Mouse (Mus musculus) layer of hippocampus, postnatal 14 days (tissue): ENCODE measurements around the gene Slc5a1. TPM values are rescaled to one million over a fixed set of nuclear protein-coding genes. Genes with fewer than 3 reads are reported as not detected.

Experiments used
- DNase-seq, 2 experiments: peaks; one replicate each; pipeline ENCODE4 v3.0.0; 2021 to 2022; ENCODE audit warnings: low spot score in 2 of 2, mixed read lengths in 1 of 2
- long read RNA-seq, 2 experiments: library from polyadenylated mRNA; stranded (forward); transcript quantifications; one replicate each; pipeline ENCODE4 v2.0.0; 2021
- total RNA-seq, 2 experiments: library from RNA; stranded (reverse); gene quantifications; 2 replicates each; pipeline ENCODE4 v1.2.3; 2021

Gene Slc5a1
- under 1 TPM; 0.21 to 0.28 TPM for total RNA-seq
- long read RNA-seq, experiment 1, result 0 reads
- long read RNA-seq, experiment 2, partial matches to known transcripts, result 1 of 1 reads
- long read RNA-seq, experiment 2, other reads (novel, unspliced or antisense), result 0 of 1 reads

GRCm38 (mm10) chr5:33104025-33104481, at the start of gene Slc5a1:
Slc5a1 (plus strand) TSS chr5:33104219.
- no peak for DNase-seq

GRCm38 (mm10) chr5:33056126-33056765, 47.8 kb upstream of the Slc5a1 start:
- DNase-seq, result no peak

GRCm38 (mm10) chr5:33070071-33070470, 33.9 kb upstream of the Slc5a1 start:
- DNase-seq, result no peak

- DNase-seq, result no peak
Measured at GRCm38 (mm10) chr5:33076490-33077191, 27.4 kb upstream of the Slc5a1 start.

GRCm38 (mm10) chr5:33082896-33083295, 21.1 kb upstream of the Slc5a1 start:
- DNase-seq, result no peak

- no peak for DNase-seq
Measured at GRCm38 (mm10) chr5:33084599-33084998, 19.4 kb upstream of the Slc5a1 start.

GRCm38 (mm10) chr5:33091342-33091741, 12.7 kb upstream of the Slc5a1 start:
- DNase-seq, result no peak

- no peak for DNase-seq
Measured at GRCm38 (mm10) chr5:33095315-33095714, 8.7 kb upstream of the Slc5a1 start.

DNA sequence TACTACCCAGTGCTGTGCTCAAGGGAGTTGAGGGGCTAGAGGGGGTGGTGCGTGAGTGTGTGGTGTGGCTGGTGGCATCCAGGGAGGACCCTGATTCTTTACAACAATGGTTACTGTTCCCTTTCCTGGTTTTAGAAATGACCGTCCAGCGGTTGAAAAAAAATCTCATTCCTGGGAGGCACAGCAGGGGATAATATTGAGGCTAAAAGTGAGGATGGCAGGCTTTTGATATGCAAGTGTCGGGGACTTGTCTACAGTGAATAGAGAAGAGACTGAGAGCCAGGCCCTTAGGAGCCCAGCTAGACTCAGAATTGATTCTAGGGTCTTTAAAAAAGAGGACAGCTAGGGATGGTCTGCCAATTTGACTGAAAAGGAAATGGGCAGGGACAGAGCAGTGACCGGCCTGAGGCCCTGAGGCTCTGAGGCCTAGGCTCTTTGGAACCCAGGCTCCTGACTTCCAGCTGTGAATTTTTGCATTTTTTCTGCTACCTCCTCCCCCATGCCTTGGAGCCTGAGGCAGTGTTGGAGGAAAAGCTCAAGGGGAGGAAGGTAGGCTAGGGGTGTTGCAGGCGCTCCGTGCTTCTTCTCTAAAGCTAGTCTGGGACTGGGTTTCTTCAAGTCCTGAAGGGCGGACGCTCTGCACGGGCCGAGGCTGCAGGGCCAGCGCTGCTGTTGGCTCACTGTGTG, 1.5 kb upstream of the Slc5a1 start:
- no peak for DNase-seq

GRCm38 (mm10) chr5:33104876-33105275, 857 bp downstream of the Slc5a1 start:
- no peak for DNase-seq

DNA sequence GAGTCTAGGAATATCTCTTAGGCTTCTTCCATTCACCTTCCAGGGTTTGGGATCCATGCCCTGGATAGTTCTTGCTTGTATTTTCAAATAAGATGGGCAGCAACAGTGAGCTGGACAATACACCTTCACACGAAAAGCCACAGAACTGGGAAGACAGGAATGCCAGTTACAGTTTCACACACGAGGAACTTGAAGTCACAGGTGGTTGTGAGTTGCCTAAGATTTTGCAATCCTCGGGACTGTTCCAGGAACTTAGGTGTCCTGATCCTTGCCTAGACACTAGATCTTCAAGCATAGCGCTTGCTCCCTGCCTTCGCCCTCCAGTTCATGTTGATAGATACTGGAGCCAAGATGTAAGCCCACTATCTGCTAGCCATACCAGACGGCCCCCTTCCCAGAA, 1.6 kb downstream of the Slc5a1 start:
- DNase-seq, result no peak

GRCm38 (mm10) chr5:33107056-33107455, 3.0 kb downstream of the Slc5a1 start:
- DNase-seq, result no peak

DNA sequence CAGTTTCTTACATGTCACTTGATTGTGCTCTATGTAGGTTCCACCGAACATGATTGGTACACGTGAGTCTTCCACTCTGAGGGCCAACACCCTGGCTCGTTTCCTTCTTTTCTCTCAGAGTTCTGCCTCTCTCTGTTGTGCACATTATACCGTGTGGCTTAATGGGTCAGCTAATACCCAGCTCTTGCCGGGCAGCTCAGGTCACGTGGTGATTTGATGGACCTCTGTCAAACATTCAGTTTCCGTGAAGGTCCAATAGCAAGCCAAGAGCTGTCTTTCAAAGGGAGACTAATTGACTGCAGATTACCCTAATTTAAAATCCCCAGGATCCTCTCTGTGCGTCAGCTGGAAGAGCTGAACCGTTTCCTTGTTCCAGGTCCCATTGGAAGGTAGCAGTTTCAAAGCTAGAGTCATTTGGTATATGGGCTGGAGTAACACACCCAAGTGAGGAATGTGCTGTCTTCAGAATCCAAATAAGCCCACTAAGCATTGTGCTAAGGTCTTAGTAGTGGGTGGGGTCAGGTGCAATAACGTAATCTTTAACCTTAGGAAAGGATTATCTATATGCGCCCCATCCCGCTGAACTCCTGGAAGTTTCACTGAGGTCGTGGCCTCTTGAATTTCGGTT, 3.9 kb downstream of the Slc5a1 start:
- DNase-seq, result no peak

DNA sequence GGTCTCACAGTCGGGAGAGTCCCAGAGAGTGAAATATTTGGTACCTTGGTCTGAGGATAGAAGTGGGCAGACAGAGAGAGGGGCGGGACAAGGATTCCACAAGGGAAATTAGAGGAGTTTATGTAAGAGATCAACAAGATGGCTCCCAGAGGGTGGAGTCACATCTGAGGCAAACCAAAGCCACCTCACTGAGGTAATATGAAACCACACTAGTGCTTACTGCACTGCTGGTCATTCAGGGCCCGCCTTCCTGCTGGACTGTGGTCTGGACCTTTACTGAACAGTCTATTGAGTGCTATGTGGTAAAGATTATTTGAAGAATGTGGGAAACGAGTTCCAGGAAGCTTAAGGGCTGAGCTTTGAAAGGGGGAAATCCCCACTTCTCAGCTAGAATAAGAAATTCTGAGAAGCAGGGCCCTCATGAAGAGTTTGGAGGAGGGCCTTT, 17.9 kb downstream of the Slc5a1 start:
- no peak for DNase-seq

DNA sequence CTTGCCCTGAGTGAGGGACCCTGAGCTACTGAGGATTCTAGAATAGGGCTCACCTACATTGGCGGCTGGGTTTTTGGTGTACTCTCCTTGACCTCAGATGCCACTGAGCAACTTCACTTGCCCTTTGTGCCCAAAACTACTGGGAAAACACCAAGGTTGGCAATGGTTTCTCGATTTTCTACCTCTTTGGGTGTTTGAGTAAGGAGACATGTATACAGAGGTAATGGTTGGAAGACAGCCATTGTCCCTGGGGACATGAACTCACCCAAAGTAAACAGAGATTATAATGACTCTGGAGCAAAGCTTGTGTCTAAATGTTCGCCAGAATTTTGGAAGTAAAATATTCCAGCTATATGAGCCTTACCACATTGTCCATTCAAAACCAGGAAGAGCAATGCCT, 19.6 kb downstream of the Slc5a1 start:
- no peak for DNase-seq

- no peak for DNase-seq
Measured at GRCm38 (mm10) chr5:33125318-33125717, 21.3 kb downstream of the Slc5a1 start.

DNA sequence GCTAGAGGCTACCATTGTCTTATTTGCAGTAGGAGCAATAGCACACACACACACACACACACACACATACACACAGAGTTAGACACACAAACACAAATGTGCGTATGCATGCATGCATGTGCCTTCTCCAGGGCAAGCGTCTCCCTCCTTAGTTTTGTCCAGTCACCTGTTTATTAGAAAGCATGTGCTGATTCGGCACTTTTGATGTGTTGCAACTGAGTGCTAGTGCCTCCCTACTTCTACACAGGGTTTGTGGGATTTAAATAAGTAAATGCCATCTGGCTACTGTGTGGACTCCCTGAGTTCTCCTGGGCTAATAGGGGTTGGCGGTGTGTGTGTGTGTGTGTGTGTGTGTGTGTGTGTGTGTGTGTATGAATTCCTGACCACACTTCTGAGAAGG, 30.1 kb downstream of the Slc5a1 start:
- DNase-seq, result no peak

- no peak for DNase-seq
Measured at GRCm38 (mm10) chr5:33135611-33136010, 31.6 kb downstream of the Slc5a1 start.

- DNase-seq, result peak; percentile 44 to 82
Measured at GRCm38 (mm10) chr5:33142790-33143455, 38.9 kb downstream of the Slc5a1 start.

DNA sequence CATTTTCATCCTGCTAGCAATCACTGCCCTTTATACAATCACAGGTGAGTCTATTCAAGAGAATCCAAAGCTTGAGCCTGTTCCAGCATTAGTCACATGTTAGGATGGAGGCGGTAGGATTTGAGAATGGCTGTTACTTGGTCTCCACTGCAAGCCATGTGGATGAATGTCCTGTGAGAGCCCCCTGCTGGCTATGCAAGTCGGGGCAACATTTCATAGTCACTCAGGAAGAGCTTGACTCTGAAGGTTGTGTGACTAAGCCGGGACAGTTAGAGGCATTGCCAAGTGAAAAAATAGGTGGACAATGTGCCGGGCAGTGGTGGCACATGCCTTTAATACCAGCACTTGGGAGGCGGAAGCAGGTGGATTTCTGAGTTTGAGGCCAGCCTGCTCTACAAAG, 40.0 kb downstream of the Slc5a1 start:
- no peak for DNase-seq

GRCm38 (mm10) chr5:33146837-33147236, 42.8 kb downstream of the Slc5a1 start:
- DNase-seq, result no peak
